Mouse (Mus musculus) heart, embryonic 11.5 days (tissue): ENCODE data around the gene Hcn1. TPM values are rescaled to one million over a fixed set of nuclear protein-coding genes. Genes with fewer than 3 reads are reported as not detected.
"Not testable (repeated sequence)": the region's sequence is repeated elsewhere in the genome, so short reads cannot be mapped to it uniquely, and the experiment has no call there.

ENCODE experiments used
- ATAC-seq: fragments of 200-750 bp; cut with Nextera tagmentation; replicated peaks from 2 replicates; pipeline ENCODE4 v1.8.0; 2017; ENCODE audit warnings: moderate library complexity; ENCODE audit not compliant: insufficient number of reproducible peaks, low FRiP score, low TSS enrichment
- H3K27ac ChIP-seq: fragments of 300-500 bp; sonication (generic); 2 replicates; pipeline ENCODE4 v1.5.1; 2014; ENCODE audit warnings: mild to moderate bottlenecking, low read depth, low read length
- H3K27me3 ChIP-seq: fragments of 300-500 bp; sonication (generic); 2 replicates; pipeline ENCODE4 v1.6.1; 2014; ENCODE audit warnings: mild to moderate bottlenecking, low read length, mixed read lengths; ENCODE audit not compliant: control insufficient read depth, insufficient read depth
- H3K36me3 ChIP-seq: fragments of 300-500 bp; sonication (generic); 2 replicates; pipeline ENCODE4 v1.6.1; 2014; ENCODE audit warnings: mild to moderate bottlenecking, low read length, moderate library complexity, mixed read lengths; ENCODE audit not compliant: control insufficient read depth, insufficient read depth
- H3K4me1 ChIP-seq: fragments of 300-500 bp; sonication (generic); 2 replicates; pipeline ENCODE4 v1.6.1; 2014; ENCODE audit warnings: low read length; ENCODE audit not compliant: control insufficient read depth, insufficient read depth
- H3K4me2 ChIP-seq: fragments of 300-500 bp; sonication (generic); 2 replicates; pipeline ENCODE4 v1.6.1; 2014; ENCODE audit warnings: mild to moderate bottlenecking, moderate library complexity
- H3K4me3 ChIP-seq: fragments of 300-500 bp; sonication (generic); 2 replicates; pipeline ENCODE4 v1.5.1; 2014; ENCODE audit warnings: low read depth, low read length
- H3K9ac ChIP-seq: fragments of 300-500 bp; sonication (generic); 2 replicates; pipeline ENCODE4 v1.6.1; 2014; ENCODE audit warnings: mild to moderate bottlenecking, low read depth, low read length, moderate library complexity
- H3K9me3 ChIP-seq: fragments of 300-500 bp; sonication (generic); replicated peaks from 2 replicates; pipeline ENCODE4 v1.6.1; 2016; ENCODE audit warnings: low read length; ENCODE audit not compliant: control insufficient read depth
- WGBS: fragments of 180-500 bp; shearing (Covaris S2); extraction: QIAGEN DNeasy Blood & Tissue Kit; methylation state at CpG from one replicate; pipeline ENCODE4 v1.1.7; 2014; ENCODE audit not compliant: insufficient replicate concordance; 5-methylcytosine and 5-hydroxymethylcytosine counted together
- polyA plus RNA-seq: library from polyadenylated mRNA; unstranded; fragments of >200 nt; fragmentation: Nextera tagmentation; extraction: Ambion mirVana; gene quantifications from 2 replicates; pipeline ENCODE4 v1.2.1, GENCODE M21; 2014

Gene Hcn1
- polyA plus RNA-seq, 1 experiment from 2014 or later, result 0.24 TPM

- H3K4me3 ChIP-seq, result no peak overlapping the region
- 47% methylated on average over 2 of the region's 2 CpGs for WGBS
Observed at GRCm38 (mm10) chr13:117984339-117984738, 382.2 kb downstream of the Hcn1 start.

GRCm38 (mm10) chr13:117999767-118000488 lies 397.8 kb downstream of the Hcn1 start:
- no peak overlapping the region for H3K4me3 ChIP-seq
- no peaks in the 10 kb centered on the region for H3K9me3 ChIP-seq
- H3K27me3 ChIP-seq, result no peaks in the 10 kb centered on the region
- H3K4me1 ChIP-seq, result no peaks in the 10 kb centered on the region
- H3K36me3 ChIP-seq, result no peaks in the 10 kb centered on the region
- H3K27ac ChIP-seq, result no peak overlapping the region
- 78% methylated on average over 2 of the region's 2 CpGs for WGBS
- no peak overlapping the region for H3K4me2 ChIP-seq
- ATAC-seq, result no peak
- H3K9ac ChIP-seq, result no peak overlapping the region

More at GRCm38 (mm10) chr13:117984339-117984738, 382.2 kb downstream of the Hcn1 start:
- no peak overlapping the region for H3K9ac ChIP-seq
- no peaks in the 10 kb centered on the region for H3K4me1 ChIP-seq
- no peak overlapping the region for H3K4me2 ChIP-seq
- H3K36me3 ChIP-seq, result no peaks in the 10 kb centered on the region
- H3K27me3 ChIP-seq, result no peaks in the 10 kb centered on the region
- ATAC-seq, result no peak
- no peak overlapping the region for H3K27ac ChIP-seq
- no peaks in the 10 kb centered on the region for H3K9me3 ChIP-seq

- 79% methylated on average over 2 of the region's 2 CpGs for WGBS
- Histone ChIP-seq H3K9me3 (no peaks in the 10 kb centered on the region), H3K27ac (no peak overlapping the region), H3K4me1 (no peaks in the 10 kb centered on the region), H3K4me3 (no peak overlapping the region), H3K9ac (no peak overlapping the region), H3K36me3 (no peaks in the 10 kb centered on the region), H3K27me3 (no peaks in the 10 kb centered on the region), H3K4me2 (no peak overlapping the region)
- ATAC-seq, result no peak
Observed at GRCm38 (mm10) chr13:118000538-118000937, 398.4 kb downstream of the Hcn1 start.

GRCm38 (mm10) chr13:118021176-118021575 lies 419.1 kb downstream of the Hcn1 start:
- Histone ChIP-seq H3K4me3 (no peak overlapping the region), H3K9ac (no peak overlapping the region), H3K36me3 (no peaks in the 10 kb centered on the region), H3K27ac (no peak overlapping the region), H3K4me2 (no peak overlapping the region), H3K9me3 (no peaks in the 10 kb centered on the region), H3K4me1 (no peaks in the 10 kb centered on the region), H3K27me3 (no peaks in the 10 kb centered on the region)
- ATAC-seq, result no peak
- WGBS, result 57% methylated on average over 1 of the region's 1 CpGs

- H3K4me1 ChIP-seq, ATAC-seq, H3K4me3 ChIP-seq, H3K27me3 ChIP-seq, H3K9ac ChIP-seq, H3K36me3 ChIP-seq, H3K9me3 ChIP-seq, H3K27ac ChIP-seq, H3K4me2 ChIP-seq: not testable (repeated sequence)
Observed at GRCm38 (mm10) chr13:118022891-118023290, 420.8 kb downstream of the Hcn1 start.

- no peak overlapping the region for H3K27ac ChIP-seq
- H3K4me1 ChIP-seq, result no peaks in the 10 kb centered on the region
- no peak overlapping the region for H3K4me2 ChIP-seq
- H3K4me3 ChIP-seq, result no peak overlapping the region
- no peak for ATAC-seq
- no peaks in the 10 kb centered on the region for H3K27me3 ChIP-seq
- 76% methylated on average over 5 of the region's 5 CpGs for WGBS
- H3K9ac ChIP-seq, result no peak overlapping the region
- no peaks in the 10 kb centered on the region for H3K36me3 ChIP-seq
- H3K9me3 ChIP-seq, result no peaks in the 10 kb centered on the region
Observed at GRCm38 (mm10) chr13:118023381-118023780, 421.3 kb downstream of the Hcn1 start.

- no peak for ATAC-seq
- H3K4me1 ChIP-seq, result no peaks in the 10 kb centered on the region
Observed at GRCm38 (mm10) chr13:118026510-118026909, 424.4 kb downstream of the Hcn1 start.

GRCm38 (mm10) chr13:118027868-118028267 lies 425.7 kb downstream of the Hcn1 start:
- H3K27me3 ChIP-seq, result no peaks in the 10 kb centered on the region
- WGBS, result 63% methylated on average over 3 of the region's 3 CpGs
- H3K9ac ChIP-seq, result no peak overlapping the region
- no peaks in the 10 kb centered on the region for H3K9me3 ChIP-seq
- H3K4me1 ChIP-seq, result no peaks in the 10 kb centered on the region
- ATAC-seq, result no peak
- no peak overlapping the region for H3K27ac ChIP-seq
- H3K36me3 ChIP-seq, result no peaks in the 10 kb centered on the region
- H3K4me2 ChIP-seq, result no peak overlapping the region
- H3K4me3 ChIP-seq, result no peak overlapping the region

More at GRCm38 (mm10) chr13:118026510-118026909, 424.4 kb downstream of the Hcn1 start:
- Histone ChIP-seq H3K27ac (no peak overlapping the region), H3K36me3 (no peaks in the 10 kb centered on the region), H3K9ac (no peak overlapping the region), H3K27me3 (no peaks in the 10 kb centered on the region), H3K4me2 (no peak overlapping the region), H3K4me3 (no peak overlapping the region), H3K9me3 (no peaks in the 10 kb centered on the region)
- 87% methylated on average over 2 of the region's 2 CpGs for WGBS

GRCm38 (mm10) chr13:118028662-118029061 lies 426.5 kb downstream of the Hcn1 start:
- Histone ChIP-seq H3K27ac (no peak overlapping the region), H3K9me3 (no peaks in the 10 kb centered on the region), H3K4me1 (no peaks in the 10 kb centered on the region), H3K4me2 (no peak overlapping the region), H3K4me3 (no peak overlapping the region), H3K27me3 (no peaks in the 10 kb centered on the region), H3K36me3 (no peaks in the 10 kb centered on the region), H3K9ac (no peak overlapping the region)
- WGBS, result 72% methylated on average over 4 of the region's 4 CpGs
- ATAC-seq, result no peak
